Mouse (Mus musculus) E14TG2a.4 (cell line): ENCODE data around the gene Jpt2.
"Not testable (repeated sequence)": the region's sequence is repeated elsewhere in the genome, so short reads cannot be mapped to it uniquely, and the experiment has no call there.

Source experiments
- H3K27me3 ChIP-seq: 2 replicates; pipeline ENCODE4 v1.6.1; 2014; ENCODE audit warnings: low read length, control low read depth; ENCODE audit not compliant: insufficient read depth
- H3K36me3 ChIP-seq: 2 replicates; pipeline ENCODE4 v1.6.1; 2014; ENCODE audit warnings: low read length, control low read depth; ENCODE audit not compliant: insufficient read depth
- H3K4me1 ChIP-seq: replicated peaks from 2 replicates; pipeline ENCODE4 v1.6.1; 2014; ENCODE audit warnings: low read depth, low read length, control low read depth
- H3K4me3 ChIP-seq: replicated peaks from 2 replicates; pipeline ENCODE4 v1.5.1; 2014; ENCODE audit warnings: mild to moderate bottlenecking, low read length
- H3K9me3 ChIP-seq: 2 replicates; pipeline ENCODE4 v1.6.1; 2014; ENCODE audit warnings: low read length, control low read depth
- CTCF ChIP-seq: conservative IDR thresholded peaks from 2 replicates; pipeline ENCODE4 v1.5.1; 2014; ENCODE audit warnings: low read length
- NANOG ChIP-seq: IDR thresholded peaks from 2 replicates; pipeline ENCODE4 v1.6.1; 2014; ENCODE audit warnings: borderline replicate concordance, low read length, mixed read lengths
- POU5F1 ChIP-seq: IDR thresholded peaks from 2 replicates; pipeline ENCODE4 v1.6.1; 2014; ENCODE audit warnings: low read length, borderline replicate concordance

Jpt2 gene

DNA sequence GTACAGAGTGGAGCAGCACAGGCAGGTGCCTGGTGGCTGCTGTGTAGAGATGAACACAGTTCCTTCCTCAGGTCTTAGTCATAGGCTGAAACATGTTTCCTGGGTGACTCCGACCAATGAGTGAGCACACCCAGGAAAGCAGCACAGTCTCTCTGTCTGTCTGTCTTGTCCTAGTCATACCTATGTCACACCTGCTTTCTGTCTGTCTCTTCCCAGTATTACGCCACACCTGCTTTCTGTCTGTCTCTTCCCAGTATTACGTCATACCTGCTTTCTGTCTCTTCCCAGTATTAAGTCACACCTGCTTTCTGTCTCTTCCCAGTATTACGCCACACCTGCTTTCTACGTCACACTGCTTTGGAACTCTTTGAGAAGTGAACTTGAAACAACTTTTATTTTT, 12.3 kb downstream of the Jpt2 start:
- Histone ChIP-seq H3K4me3 (no peak overlapping the region), H3K4me1 (peaks cover 59% of the 10 kb centered on the region), H3K27me3 (no peaks in the 10 kb centered on the region), H3K9me3 (no peaks in the 10 kb centered on the region), H3K36me3 (peaks cover 93% of the 10 kb centered on the region)
- TF ChIP-seq NANOG (no peak), POU5F1 (no peak), CTCF (no peak)

DNA sequence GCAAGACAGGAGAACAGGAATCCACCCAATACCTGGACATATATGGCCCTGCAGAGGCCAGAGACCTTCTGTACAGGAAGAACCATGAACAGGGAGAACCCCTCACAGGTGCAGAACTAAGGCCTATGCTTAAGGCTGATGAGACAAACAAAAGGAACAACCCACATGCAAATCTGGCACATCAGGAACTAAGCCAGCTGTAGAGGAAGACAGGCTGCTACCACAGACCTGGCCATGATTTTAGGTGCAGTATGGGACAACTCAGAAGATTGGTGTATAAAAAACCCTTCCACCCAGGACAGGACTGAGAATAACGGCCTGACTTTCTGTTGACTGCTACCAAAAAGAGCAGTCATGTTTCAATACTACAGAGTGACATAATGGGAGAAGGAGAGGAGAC, 16.9 kb downstream of the Jpt2 start:
- peaks cover 19% of the 10 kb centered on the region for H3K4me1 ChIP-seq
- not testable (repeated sequence) for H3K4me3 ChIP-seq, H3K9me3 ChIP-seq, H3K27me3 ChIP-seq
- peaks cover 82% of the 10 kb centered on the region for H3K36me3 ChIP-seq

DNA sequence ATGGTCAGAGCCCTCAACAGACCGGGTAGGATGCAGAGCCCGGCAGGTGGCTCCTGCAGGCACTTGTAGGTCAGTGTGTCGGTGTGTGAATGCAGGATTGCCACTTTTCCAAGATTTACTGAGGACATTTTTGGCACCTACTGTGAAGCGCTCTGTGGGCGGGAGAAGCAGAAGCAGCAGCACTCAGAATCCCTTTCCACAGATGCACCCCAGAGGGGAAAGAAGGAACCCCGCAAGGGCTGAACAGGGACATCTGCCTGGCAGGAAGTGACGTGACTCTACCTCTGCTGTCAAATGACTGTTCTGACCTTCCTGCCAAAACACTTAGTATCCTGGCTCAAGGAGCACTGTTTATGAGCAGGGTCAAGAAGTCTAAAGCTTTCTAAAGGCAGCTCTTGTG, 17.5 kb downstream of the Jpt2 start:
- Histone ChIP-seq H3K9me3 (no peaks in the 10 kb centered on the region), H3K27me3 (no peaks in the 10 kb centered on the region), H3K36me3 (peaks cover 77% of the 10 kb centered on the region), H3K4me1 (peaks cover 17% of the 10 kb centered on the region), H3K4me3 (peak overlapping the region; percentile 37)
- TF ChIP-seq POU5F1 (no peak), CTCF (no peak), NANOG (no peak)

DNA sequence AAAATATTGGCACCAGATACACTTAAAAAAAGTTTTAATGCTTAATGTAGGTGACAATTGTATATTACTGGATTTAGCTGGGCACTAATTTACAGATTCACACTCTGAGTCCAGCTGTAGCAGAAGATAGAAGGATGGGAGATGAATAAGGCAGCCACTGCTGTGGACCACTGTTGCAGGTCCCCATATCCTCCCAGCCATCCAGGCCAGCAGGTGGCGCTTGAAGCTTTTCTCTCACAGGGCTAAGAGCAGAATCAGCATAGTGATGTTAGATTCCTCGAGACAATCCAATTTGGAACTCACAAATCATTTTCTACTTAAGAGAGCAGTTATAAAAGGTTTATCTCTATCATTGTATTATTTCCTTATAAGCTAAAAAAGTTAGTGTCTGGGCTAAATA, 18.0 kb downstream of the Jpt2 start:
- peak; percentile 47 for TF ChIP-seq CTCF
- H3K36me3 ChIP-seq = peaks cover 71% of the 10 kb centered on the region
- H3K4me3 ChIP-seq, H3K9me3 ChIP-seq, H3K27me3 ChIP-seq: not testable (repeated sequence)
- H3K4me1 ChIP-seq = peaks cover 17% of the 10 kb centered on the region

DNA sequence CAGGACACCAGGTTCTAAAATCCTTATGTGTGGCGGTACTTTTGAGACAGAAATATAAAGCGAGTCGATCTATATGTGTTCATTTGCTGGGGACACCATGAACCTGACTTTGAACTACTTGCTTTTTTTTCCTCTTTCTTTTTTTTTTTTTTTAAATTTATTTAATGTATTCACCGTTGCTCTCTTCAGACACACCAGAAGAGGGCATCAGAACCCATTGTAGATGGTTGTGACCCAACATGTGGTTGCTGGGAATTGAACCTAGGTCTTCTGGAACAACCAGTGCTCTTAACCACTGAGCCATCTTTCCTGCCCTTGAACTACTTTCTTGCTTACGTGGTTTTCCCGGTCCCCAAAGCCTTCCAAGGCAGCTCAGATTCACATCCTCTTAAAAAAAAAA, 23.2 kb downstream of the Jpt2 start:
- TF ChIP-seq NANOG = no peak
- TF ChIP-seq CTCF = no peak
- TF ChIP-seq POU5F1 = no peak

DNA sequence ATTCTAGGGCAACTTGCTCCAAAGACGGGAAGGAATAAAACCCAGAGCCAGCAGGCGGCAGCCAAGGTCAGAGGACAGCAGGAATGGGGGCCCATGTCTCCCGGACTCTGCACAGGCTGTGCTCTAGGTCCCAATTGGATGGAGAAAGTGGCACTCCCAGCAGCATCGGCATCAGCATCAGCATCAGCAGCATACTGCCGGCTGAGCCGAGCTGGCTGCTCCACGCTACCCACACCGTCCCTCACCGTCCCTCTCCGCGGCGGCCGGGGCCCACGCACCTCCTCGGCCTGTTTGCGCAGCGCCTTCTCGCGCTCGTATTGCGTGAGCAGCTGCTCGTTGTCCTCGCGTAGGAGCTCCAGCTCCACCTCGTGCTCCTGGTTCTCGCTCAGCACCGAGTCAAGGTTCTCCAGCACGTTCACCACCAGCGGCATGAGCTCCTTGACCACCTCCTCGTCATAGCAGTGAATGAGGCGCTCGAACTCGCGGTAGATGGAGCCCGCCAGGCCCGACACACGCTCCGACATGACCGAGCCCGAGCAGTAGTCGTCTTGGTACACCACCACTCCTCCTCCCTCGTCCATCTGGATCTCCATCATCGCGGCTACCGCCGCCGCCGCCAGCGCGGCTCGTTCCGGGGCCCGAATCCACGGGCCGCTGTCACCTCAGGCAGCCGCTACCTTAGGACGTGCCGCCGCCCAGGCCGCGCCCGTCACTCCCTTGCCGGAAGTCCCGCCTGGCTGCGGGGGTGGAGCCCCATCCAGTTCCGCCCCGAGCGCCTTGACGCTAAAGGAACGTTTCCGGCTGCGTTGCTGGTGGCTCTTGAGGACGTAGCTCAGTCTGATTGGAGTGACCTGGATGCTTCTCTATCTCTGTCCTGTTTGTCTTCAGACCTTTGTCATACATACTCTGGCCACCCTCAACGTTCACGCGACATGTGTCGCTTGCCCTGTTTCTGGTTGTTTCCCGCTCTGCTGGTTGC, 23.9 kb downstream of the Jpt2 start, which contains the start of gene Mapk8ip3:
Gene Mapk8ip3, minus strand, starts transcription at position 719 of the 979 bp plus-strand sequence.
- H3K36me3 ChIP-seq = peaks cover 49% of the 10 kb centered on the region
- TF ChIP-seq CTCF = no peak
- no peak for TF ChIP-seq NANOG
- no peak for TF ChIP-seq POU5F1
- peak within 1 kb of the TSS; percentile 96 for H3K4me3 ChIP-seq
- no peaks in the 10 kb centered on the region for H3K27me3 ChIP-seq
- peaks cover 16% of the 10 kb centered on the region for H3K4me1 ChIP-seq
- H3K9me3 ChIP-seq = no peaks in the 10 kb centered on the region

More for the DNA sequence above, 23.2 kb downstream of the Jpt2 start:
- Histone ChIP-seq H3K9me3 (no peaks in the 10 kb centered on the region), H3K27me3 (no peaks in the 10 kb centered on the region), H3K36me3 (peaks cover 52% of the 10 kb centered on the region), H3K4me1 (peaks cover 16% of the 10 kb centered on the region), H3K4me3 (peak overlapping the region; percentile 96)

DNA sequence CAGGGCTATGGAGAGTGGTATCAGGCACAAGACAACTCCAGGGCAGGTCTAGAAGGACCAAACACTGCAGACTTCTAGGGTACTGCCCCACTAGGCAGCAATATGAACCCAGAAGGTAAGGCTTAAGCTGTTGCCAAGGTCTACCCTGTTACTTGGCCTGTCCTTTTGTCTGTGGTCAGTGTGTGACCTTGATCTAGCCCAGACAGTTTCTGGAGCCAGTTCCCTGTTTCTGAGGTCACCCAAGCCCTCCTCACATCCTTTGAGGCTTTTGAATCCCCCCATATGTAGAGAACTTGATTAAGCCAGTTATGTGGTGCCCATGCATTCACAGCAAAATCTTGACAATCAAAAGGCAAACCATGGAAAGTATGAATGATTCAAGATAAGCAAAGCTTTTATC, 24.8 kb downstream of the Jpt2 start:
- H3K9me3 ChIP-seq = no peaks in the 10 kb centered on the region
- peak overlapping the region; percentile 96 for H3K4me3 ChIP-seq
- H3K36me3 ChIP-seq = peaks cover 41% of the 10 kb centered on the region
- peaks cover 16% of the 10 kb centered on the region for H3K4me1 ChIP-seq
- no peaks in the 10 kb centered on the region for H3K27me3 ChIP-seq
- no peak for TF ChIP-seq CTCF
- no peak for TF ChIP-seq POU5F1
- TF ChIP-seq NANOG = no peak

DNA sequence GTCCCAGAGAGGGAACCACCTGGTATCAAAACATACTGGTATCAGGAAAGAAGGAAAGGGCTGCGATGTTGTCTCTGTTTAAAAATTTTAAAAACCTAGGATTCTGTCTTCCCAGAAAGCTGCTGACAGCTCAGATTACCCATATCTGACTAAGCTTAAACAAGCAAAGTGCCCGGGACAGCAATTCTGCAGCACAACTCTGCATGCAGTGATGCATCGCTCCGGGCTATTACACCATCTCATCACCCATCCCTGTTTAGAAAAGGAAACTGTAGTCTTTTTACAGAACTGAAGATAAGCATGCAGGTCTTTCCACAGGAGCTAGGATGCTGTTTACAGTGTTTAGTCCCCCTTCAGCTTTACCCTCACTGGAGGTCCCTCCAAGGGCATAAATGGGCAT, 25.6 kb downstream of the Jpt2 start:
- H3K4me1 ChIP-seq = peaks cover 16% of the 10 kb centered on the region
- no peaks in the 10 kb centered on the region for H3K9me3 ChIP-seq
- no peaks in the 10 kb centered on the region for H3K27me3 ChIP-seq
- H3K4me3 ChIP-seq = no peak overlapping the region
- H3K36me3 ChIP-seq = peaks cover 35% of the 10 kb centered on the region
- TF ChIP-seq CTCF (no peak), POU5F1 (no peak), NANOG (no peak)

DNA sequence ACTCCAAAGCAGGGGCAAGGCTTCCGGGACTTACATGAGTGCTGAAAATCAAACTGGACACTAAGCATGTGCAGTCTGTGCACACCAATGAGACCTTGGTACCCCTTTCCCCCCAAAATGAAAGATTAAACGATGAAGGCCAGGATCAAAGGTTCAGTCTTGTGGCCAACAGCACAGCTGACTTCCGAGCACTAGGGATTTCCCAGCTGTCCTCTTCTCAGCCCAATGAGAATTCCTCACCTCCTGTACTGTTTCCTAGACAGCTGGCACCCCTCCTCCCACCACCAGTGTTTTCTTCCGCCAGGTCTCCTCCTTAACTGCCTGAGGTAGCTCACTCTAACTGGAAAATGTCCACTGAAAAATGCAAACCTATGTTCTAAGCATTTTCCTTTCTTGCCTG, 27.3 kb downstream of the Jpt2 start:
- no peak for TF ChIP-seq POU5F1
- TF ChIP-seq CTCF = no peak
- no peak for TF ChIP-seq NANOG
- no peak overlapping the region for H3K4me3 ChIP-seq
- no peaks in the 10 kb centered on the region for H3K9me3 ChIP-seq

More for the DNA sequence above, 27.3 kb downstream of the Jpt2 start:
- H3K27me3 ChIP-seq = no peaks in the 10 kb centered on the region
- H3K36me3 ChIP-seq = peaks cover 37% of the 10 kb centered on the region
- peaks cover 29% of the 10 kb centered on the region for H3K4me1 ChIP-seq
